Mouse (Mus musculus) ES-Bruce4 (cell line): Measurements from ENCODE around the gene Hyal3.

Experiments used
- CTCF ChIP-seq: IDR thresholded peaks from one replicate; pipeline ENCODE4 v1.8.1; 2011; ENCODE audit warnings: low read depth, low read length
- EP300 ChIP-seq: IDR thresholded peaks from 2 replicates; pipeline ENCODE4 v1.6.1; 2011; ENCODE audit warnings: low read depth, low read length; ENCODE audit not compliant: insufficient read depth
- POLR2A ChIP-seq: IDR thresholded peaks from one replicate; pipeline ENCODE4 v1.8.1; 2011; ENCODE audit warnings: low read length; ENCODE audit not compliant: insufficient read depth

- no peak for TF ChIP-seq EP300
- TF ChIP-seq POLR2A, result no peak
- TF ChIP-seq CTCF, result no peak
These were observed 38.9 kb upstream of the Hyal3 start, which contains the start of the genes Cyb561d2 and Nprl2 for GRCm38 (mm10) chr9:107541474-107542351.
